Mouse (Mus musculus) olfactory bulb, adult 2 months (tissue): ENCODE results near the gene Fam186b. TPM values are rescaled to one million over a fixed set of nuclear protein-coding genes. Genes with fewer than 3 reads are reported as not detected.
"Not testable (repeated sequence)": the region's sequence is repeated elsewhere in the genome, so short reads cannot be mapped to it uniquely, and the experiment has no call there.

ENCODE experiments used
- H3K27ac ChIP-seq: fragments of 200-500 bp; 2 replicates; pipeline ENCODE4 v1.5.1; 2012; ENCODE audit warnings: low read depth, low read length; ENCODE audit not compliant: insufficient read depth
- H3K4me1 ChIP-seq: fragments of 200-500 bp; 2 replicates; pipeline ENCODE4 v1.6.1; 2012; ENCODE audit warnings: low read length; ENCODE audit not compliant: control insufficient read depth, insufficient read depth
- H3K4me3 ChIP-seq: fragments of 200-500 bp; 2 replicates; pipeline ENCODE4 v1.5.1; 2012; ENCODE audit warnings: mild to moderate bottlenecking, low read depth, low read length, moderate library complexity; ENCODE audit not compliant: insufficient read depth
- CTCF ChIP-seq: fragments of 200-500 bp; IDR thresholded peaks from 2 replicates; pipeline ENCODE4 v1.5.1; 2012; ENCODE audit warnings: low read depth, mild to moderate bottlenecking, low read length, moderate library complexity; ENCODE audit not compliant: insufficient read depth
- POLR2A ChIP-seq: fragments of 200-500 bp; IDR thresholded peaks from 2 replicates; pipeline ENCODE4 v1.6.1; 2012; ENCODE audit warnings: mild to moderate bottlenecking, low read depth, low read length, moderate library complexity; ENCODE audit not compliant: insufficient read depth
- WGBS: fragments of 180-500 bp; shearing (Covaris S2); methylation state at CpG from one replicate; pipeline ENCODE4 v1.1.7; 2018; 5-methylcytosine and 5-hydroxymethylcytosine counted together
- polyA plus RNA-seq: library from polyadenylated mRNA; stranded (reverse); fragments of >200 nt; gene quantifications from 2 replicates; pipeline ENCODE4 v1.2.4, GENCODE M21; 2012; ENCODE audit warnings: low replicate concordance; ENCODE audit not compliant: missing spikeins, insufficient read depth, insufficient read length

The Fam186b gene
- polyA plus RNA-seq, 1 experiment, result not detected

- TF ChIP-seq CTCF (no peak), POLR2A (no peak)
- 86% methylated on average over 2 of the region's 2 CpGs for WGBS
- Histone ChIP-seq H3K4me1 (peaks cover 15% of the 10 kb centered on the region), H3K4me3 (no peak overlapping the region), H3K27ac (no peak overlapping the region)
These were observed 41.1 kb downstream of the Fam186b start for GRCm38 (mm10) chr15:99254477-99255005.

DNA sequence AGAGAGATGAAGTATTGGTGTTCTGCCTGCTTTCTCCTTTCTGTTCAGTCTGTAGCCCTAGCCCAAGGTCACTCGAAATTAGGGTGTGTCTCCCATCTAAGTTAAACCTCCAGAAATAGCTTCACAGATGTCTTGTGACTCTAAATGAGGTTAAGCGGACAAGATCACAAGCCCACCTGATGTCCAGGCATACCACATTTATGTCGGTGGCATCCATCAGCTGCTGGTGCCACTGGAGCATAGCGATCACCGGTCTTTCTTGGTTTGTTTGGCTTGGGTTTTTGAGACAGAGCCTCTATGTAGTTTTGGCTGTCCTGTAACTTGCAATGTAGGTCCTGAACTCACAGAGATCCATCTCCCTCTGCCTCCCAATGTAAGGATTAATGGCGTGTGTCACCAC lies 41.9 kb downstream of the Fam186b start:
- 97% methylated on average over 6 of the region's 6 CpGs for WGBS
- peaks cover 19% of the 10 kb centered on the region for H3K4me1 ChIP-seq

DNA sequence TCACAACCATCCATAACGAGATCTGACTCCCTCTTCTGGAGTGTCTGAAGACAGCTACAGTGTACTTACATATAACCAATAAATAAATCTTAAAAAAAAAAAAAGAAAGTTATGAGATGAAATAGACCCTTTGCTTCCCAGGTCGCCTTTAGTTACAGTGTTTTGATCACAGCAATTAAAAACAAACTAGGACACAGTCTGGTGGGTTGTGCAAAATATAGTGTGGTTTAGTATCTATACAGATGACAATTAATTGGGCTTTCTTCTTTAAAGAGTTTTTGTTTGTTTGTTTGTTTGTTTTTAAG lies 42.6 kb downstream of the Fam186b start:
- H3K27ac ChIP-seq, H3K4me3 ChIP-seq: not testable (repeated sequence)
- H3K4me1 ChIP-seq, result peaks cover 26% of the 10 kb centered on the region
- WGBS, result 42% methylated on average over 2 of the region's 2 CpGs

More for the DNA sequence above, 41.9 kb downstream of the Fam186b start:
- no peak for TF ChIP-seq POLR2A
- no peak for TF ChIP-seq CTCF
- no peak overlapping the region for H3K27ac ChIP-seq
- H3K4me3 ChIP-seq, result no peak overlapping the region

GRCm38 (mm10) chr15:99252381-99253174 lies 43.1 kb downstream of the Fam186b start:
- no peak for TF ChIP-seq POLR2A
- TF ChIP-seq CTCF, result no peak
- Histone ChIP-seq H3K27ac (peak overlapping the region; percentile 91), H3K4me3 (peak overlapping the region; percentile 73), H3K4me1 (peaks cover 29% of the 10 kb centered on the region)
- WGBS, result 2% methylated on average over 22 of the region's 22 CpGs

DNA sequence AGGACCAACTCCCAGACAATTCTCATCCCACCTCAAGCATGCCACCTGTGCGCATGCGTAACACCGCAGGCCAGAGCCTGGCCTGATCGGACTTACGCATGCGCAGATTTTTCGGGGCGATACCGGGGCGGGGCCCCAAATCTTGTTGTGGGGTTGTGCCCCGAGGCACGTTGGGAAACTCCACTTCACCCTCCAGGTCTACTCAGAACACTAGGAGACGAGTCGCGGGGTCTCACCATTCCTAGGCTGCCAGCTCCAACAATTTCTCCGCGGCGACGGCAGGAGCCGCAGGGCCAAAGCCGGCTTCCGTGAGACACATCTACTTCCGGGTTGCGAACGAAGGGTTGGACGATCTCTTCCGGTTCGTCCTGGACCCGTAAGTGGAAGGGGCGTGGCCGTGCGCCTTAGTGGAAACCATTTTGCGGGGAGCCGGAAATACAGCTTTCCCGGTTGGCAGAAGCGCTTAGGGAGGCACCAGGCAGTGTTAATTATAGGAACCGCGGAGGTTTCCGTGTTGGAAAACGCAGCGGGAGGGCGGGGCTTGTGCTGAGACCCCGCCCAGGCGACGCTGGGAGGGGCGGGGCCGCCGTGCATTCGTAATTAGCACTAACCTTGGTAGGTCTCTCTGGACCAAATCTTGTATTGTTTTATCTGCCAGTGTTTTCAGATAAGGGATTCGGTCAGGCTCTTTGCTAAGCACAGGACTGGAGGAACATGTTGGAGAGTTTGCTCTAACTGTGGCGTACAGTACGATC lies 43.9 kb downstream of the Fam186b start, which contains the start of gene Mcrs1:
Gene Mcrs1 (minus strand): TSS at position 336 of the 755 bp plus-strand sequence.
- WGBS, result 1% methylated on average over 52 of the region's 52 CpGs
- TF ChIP-seq POLR2A (peak; percentile 69), CTCF (no peak)
- Histone ChIP-seq H3K4me3 (peak within 1 kb of the TSS; percentile 73), H3K4me1 (peaks cover 37% of the 10 kb centered on the region), H3K27ac (peak within 1 kb of the TSS; percentile 91)

GRCm38 (mm10) chr15:99251111-99251510 lies 44.6 kb downstream of the Fam186b start:
- peak overlapping the region; percentile 73 for H3K4me3 ChIP-seq
- 0% methylated on average over 15 of the region's 15 CpGs for WGBS
- H3K27ac ChIP-seq, result peak overlapping the region; percentile 35; the same call in 1 of the 2 replicates
- peaks cover 40% of the 10 kb centered on the region for H3K4me1 ChIP-seq

DNA sequence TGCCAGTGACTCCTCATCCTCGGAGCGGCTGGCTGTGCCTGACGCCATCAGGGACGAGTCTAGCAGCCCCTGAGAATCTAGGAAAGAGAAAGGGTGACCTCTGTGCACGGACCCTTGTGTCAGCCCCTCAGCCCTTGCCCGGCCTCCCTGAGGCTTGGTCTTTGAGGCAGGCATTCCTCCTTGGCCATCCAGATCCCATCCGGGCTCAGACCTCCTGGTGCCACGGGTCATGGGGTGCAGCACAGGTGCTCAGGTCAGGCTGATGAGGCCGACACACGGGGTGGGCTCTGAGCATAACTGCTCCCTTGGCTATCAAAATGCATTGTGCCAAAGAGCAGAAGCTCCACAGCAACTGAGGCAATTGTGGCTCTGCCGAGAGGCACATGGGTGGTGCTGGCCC lies 45.8 kb downstream of the Fam186b start:
- Histone ChIP-seq H3K4me1 (peaks cover 40% of the 10 kb centered on the region), H3K4me3 (no peak overlapping the region), H3K27ac (peak overlapping the region; percentile 93)
- TF ChIP-seq POLR2A (no peak), CTCF (no peak)
- 89% methylated on average over 11 of the region's 11 CpGs for WGBS

DNA sequence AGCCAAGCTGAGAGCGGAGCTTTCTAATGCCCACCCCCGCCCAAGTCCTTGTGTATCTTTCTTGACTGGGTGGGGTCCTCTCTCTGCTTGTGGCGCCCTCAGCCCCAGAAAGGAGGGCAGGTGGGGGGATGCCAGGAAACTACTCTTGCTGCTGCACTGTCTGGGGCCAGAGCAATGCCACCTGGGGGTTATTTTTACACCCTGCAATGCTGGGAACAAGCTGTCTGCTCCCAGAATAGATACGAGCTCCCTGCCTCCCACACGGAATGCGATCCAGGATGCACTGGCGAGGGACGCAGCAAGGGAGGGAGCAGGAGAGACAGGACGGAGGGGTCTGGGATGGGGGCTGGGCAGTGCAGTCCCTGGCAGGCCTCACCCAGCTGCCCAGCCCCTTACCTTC lies 46.7 kb downstream of the Fam186b start:
- 30% methylated on average over 9 of the region's 9 CpGs for WGBS
- no peak for TF ChIP-seq POLR2A

DNA sequence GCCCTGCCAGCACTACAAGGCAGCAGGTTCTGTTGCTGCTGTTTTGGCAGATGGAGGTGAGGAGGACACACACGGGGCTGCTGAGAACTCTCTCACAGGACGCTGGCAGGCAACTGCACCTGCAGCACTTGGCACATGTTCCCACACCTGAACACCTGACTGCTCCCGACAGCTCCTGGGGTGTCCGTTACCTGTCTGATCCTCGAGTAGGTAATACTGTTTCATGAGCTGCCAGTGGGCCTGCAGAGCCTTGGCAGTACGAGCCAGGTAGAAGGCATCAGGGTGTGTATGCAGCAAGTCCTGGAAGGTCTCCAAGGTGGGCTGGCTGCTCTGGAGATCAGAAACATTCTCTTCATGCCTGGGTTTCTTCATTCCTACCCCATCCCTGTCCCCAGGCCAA lies 49.0 kb downstream of the Fam186b start:
- WGBS, result 86% methylated on average over 6 of the region's 6 CpGs
- H3K27ac ChIP-seq, H3K4me3 ChIP-seq: not testable (repeated sequence)
- peaks cover 40% of the 10 kb centered on the region for H3K4me1 ChIP-seq

More for the DNA sequence above, 46.7 kb downstream of the Fam186b start:
- H3K27ac ChIP-seq, result peak overlapping the region; percentile 93
- H3K4me1 ChIP-seq, result peaks cover 40% of the 10 kb centered on the region
- 0 out of 2 replicates have a peak overlapping the region, but pooled peaks have one; percentile 11 for H3K4me3 ChIP-seq
